Mouse (Mus musculus): ENCODE results near the gene Gm3435.
"Not testable (repeated sequence)": the region's sequence is repeated elsewhere in the genome, so short reads cannot be mapped to it uniquely, and the experiment has no call there.

GRCm38 (mm10) chr17:15040455-15040854, 30.5 kb downstream of the Gm3435 start:
- TF ChIP-seq GATA2 (IDR thresholded peaks at IDR 0.05; ENCODE audit: borderline replicate concordance, low read depth, low read length); CTCF (IDR thresholded peaks at IDR 0.05; ENCODE audit: low read depth, low read length); GATA1 (IDR thresholded peaks at IDR 0.05; ENCODE audit: borderline replicate concordance, low read length): not testable (repeated sequence)

Measured in G1E (cell line).